Mouse (Mus musculus) lung, embryonic 15.5 days (tissue): ENCODE measurements around the gene Pak6. TPM values are rescaled to one million over a fixed set of nuclear protein-coding genes. Genes with fewer than 3 reads are reported as not detected.

Experiments used
- ATAC-seq: fragments of 200-750 bp; cut with Nextera tagmentation; 2 replicates; pipeline ENCODE4 v1.8.0; 2017; ENCODE audit warnings: moderate number of reproducible peaks, borderline replicate concordance; ENCODE audit not compliant: low FRiP score, low TSS enrichment; ENCODE audit errors: extremely low read depth
- H3K27ac ChIP-seq: fragments of 300-500 bp; sonication (generic); 2 replicates; pipeline ENCODE4 v1.5.1; 2015; ENCODE audit warnings: moderate library complexity, mild to moderate bottlenecking, inconsistent platforms
- H3K27me3 ChIP-seq: fragments of 300-500 bp; sonication (generic); 2 replicates; pipeline ENCODE4 v1.6.1; 2015; ENCODE audit warnings: inconsistent platforms
- H3K36me3 ChIP-seq: fragments of 300-500 bp; sonication (generic); 2 replicates; pipeline ENCODE4 v1.6.1; 2015; ENCODE audit warnings: inconsistent platforms
- H3K4me1 ChIP-seq: fragments of 300-500 bp; sonication (generic); 2 replicates; pipeline ENCODE4 v1.6.1; 2015; ENCODE audit warnings: inconsistent platforms
- H3K4me2 ChIP-seq: fragments of 300-500 bp; sonication (generic); 2 replicates; pipeline ENCODE4 v1.6.1; 2015; ENCODE audit warnings: inconsistent platforms, mild to moderate bottlenecking, moderate library complexity
- H3K4me3 ChIP-seq: fragments of 300-500 bp; sonication (generic); 2 replicates; pipeline ENCODE4 v1.5.1; 2015; ENCODE audit warnings: mild to moderate bottlenecking, inconsistent platforms
- H3K9ac ChIP-seq: fragments of 300-500 bp; sonication (generic); 2 replicates; pipeline ENCODE4 v1.6.1; 2015; ENCODE audit warnings: inconsistent platforms
- H3K9me3 ChIP-seq: fragments of 300-500 bp; sonication (generic); 2 replicates; pipeline ENCODE4 v1.6.1; 2016; ENCODE audit warnings: inconsistent platforms
- WGBS: fragments of 180-500 bp; shearing (Covaris S2); methylation state at CpG from one replicate; pipeline ENCODE4 v1.1.7; 2015; 5-methylcytosine and 5-hydroxymethylcytosine counted together
- polyA plus RNA-seq: library from polyadenylated mRNA; unstranded; fragments of >200 nt; fragmentation: Nextera tagmentation; extraction: Ambion mirVana; gene quantifications from 2 replicates; pipeline ENCODE4 v1.2.1, GENCODE M21; 2015

Gene Pak6
- polyA plus RNA-seq, 1 experiment from 2014 or later = 1.6 TPM

- Histone ChIP-seq H3K36me3 (no peaks in the 10 kb centered on the region), H3K27ac (no peak overlapping the region), H3K9ac (no peak overlapping the region), H3K9me3 (no peaks in the 10 kb centered on the region), H3K4me1 (peaks cover 27% of the 10 kb centered on the region), H3K27me3 (peaks cover 17% of the 10 kb centered on the region), H3K4me2 (no peak overlapping the region), H3K4me3 (no peak overlapping the region)
- WGBS = 22% methylated on average over 8 of the region's 8 CpGs
- ATAC-seq = no peak
Observed at GRCm38 (mm10) chr2:118743261-118743943, 80.3 kb downstream of the Pak6 start.

GRCm38 (mm10) chr2:118744621-118745020 lies 81.5 kb downstream of the Pak6 start:
- Histone ChIP-seq H3K4me2 (peak overlapping the region; percentile 97), H3K4me1 (peaks cover 38% of the 10 kb centered on the region), H3K36me3 (no peaks in the 10 kb centered on the region), H3K4me3 (peak overlapping the region; percentile 82), H3K27me3 (peaks cover 17% of the 10 kb centered on the region), H3K27ac (no peak overlapping the region), H3K9me3 (no peaks in the 10 kb centered on the region), H3K9ac (peak overlapping the region; percentile 37; the same call in 1 of the 2 replicates)
- WGBS = 12% methylated on average over 7 of the region's 7 CpGs
- no peak for ATAC-seq

GRCm38 (mm10) chr2:118745232-118745884 lies 82.3 kb downstream of the Pak6 start, which contains the start of gene Inafm2:
Gene Inafm2, plus strand, starts transcription at chr2:118745758.
- ATAC-seq = peak; percentile 92
- Histone ChIP-seq H3K4me3 (peak within 1 kb of the TSS; percentile 82), H3K9ac (peak within 1 kb of the TSS; percentile 84), H3K4me2 (peak within 1 kb of the TSS; percentile 97), H3K27me3 (peaks cover 17% of the 10 kb centered on the region), H3K4me1 (peaks cover 46% of the 10 kb centered on the region), H3K36me3 (no peaks in the 10 kb centered on the region), H3K9me3 (no peaks in the 10 kb centered on the region), H3K27ac (0 out of 2 replicates have a peak within 1 kb of the TSS, but pooled peaks have one; percentile 46)
- 1% methylated on average over 56 of the region's 57 CpGs for WGBS

GRCm38 (mm10) chr2:118745915-118746901 lies 83.1 kb downstream of the Pak6 start:
- ATAC-seq = peak; percentile 50
- no peaks in the 10 kb centered on the region for H3K9me3 ChIP-seq
- peaks cover 48% of the 10 kb centered on the region for H3K4me1 ChIP-seq
- peak overlapping the region; percentile 84 for H3K9ac ChIP-seq
- 0% methylated on average over 88 of the region's 113 CpGs for WGBS
- H3K27me3 ChIP-seq = peaks cover 17% of the 10 kb centered on the region
- peak overlapping the region; percentile 82 for H3K4me3 ChIP-seq
- H3K36me3 ChIP-seq = no peaks in the 10 kb centered on the region
- 0 out of 2 replicates have a peak overlapping the region, but pooled peaks have one; percentile 46 for H3K27ac ChIP-seq
- peak overlapping the region; percentile 97 for H3K4me2 ChIP-seq

- Histone ChIP-seq H3K4me1 (peaks cover 51% of the 10 kb centered on the region), H3K4me3 (peak overlapping the region; percentile 82), H3K27me3 (peaks cover 12% of the 10 kb centered on the region), H3K27ac (no peak overlapping the region), H3K9ac (no peak overlapping the region), H3K4me2 (peak overlapping the region; percentile 97), H3K9me3 (no peaks in the 10 kb centered on the region), H3K36me3 (no peaks in the 10 kb centered on the region)
- WGBS = 17% methylated on average over 10 of the region's 10 CpGs
- ATAC-seq = no peak
Observed at GRCm38 (mm10) chr2:118747301-118747960, 84.3 kb downstream of the Pak6 start.

Other genes starting within 250 kb of the Pak6 start
- gene Srp14, start 183.6 kb upstream of the Pak6 start, polyA plus RNA-seq = 238 and 244 TPM in 2 replicates
- 5.5 and 8.5 TPM in 2 replicates for gene Bmf, start 113.6 kb upstream of the Pak6 start, polyA plus RNA-seq
- gene Bub1b, start 65.1 kb upstream of the Pak6 start, polyA plus RNA-seq = 114 and 115 TPM in 2 replicates
- 0.10 and 0.12 TPM in 2 replicates for gene Ankrd63, start 40.7 kb downstream of the Pak6 start, polyA plus RNA-seq
- 1.5 and 2.5 TPM in 2 replicates for gene Plcb2, start 65.1 kb downstream of the Pak6 start, polyA plus RNA-seq
- gene Inafm2, start 82.5 kb downstream of the Pak6 start, polyA plus RNA-seq = 18.3 and 18.4 TPM in 2 replicates
- gene Ccdc9b, start 99.4 kb downstream of the Pak6 start, polyA plus RNA-seq = 0.98 and 1.2 TPM in 2 replicates
- not detected in 2 replicates for gene Phgr1, start 109.5 kb downstream of the Pak6 start, polyA plus RNA-seq
- 0.76 and 0.89 TPM in 2 replicates for gene Disp2, start 116.4 kb downstream of the Pak6 start, polyA plus RNA-seq
- 134 TPM in 2 replicates for gene Knstrn, start 150.7 kb downstream of the Pak6 start, polyA plus RNA-seq
- gene Ivd, start 198.7 kb downstream of the Pak6 start, polyA plus RNA-seq = 76.1 and 86.2 TPM in 2 replicates
- gene Bahd1, start 237.1 kb downstream of the Pak6 start, polyA plus RNA-seq = 3.6 and 4.3 TPM in 2 replicates